Mouse (Mus musculus) liver, postnatal 0 days (tissue): Measurements from ENCODE around the gene Daxx. TPM values are rescaled to one million over a fixed set of nuclear protein-coding genes. Genes with fewer than 3 reads are reported as not detected.
"Not testable (repeated sequence)": the region's sequence is repeated elsewhere in the genome, so short reads cannot be mapped to it uniquely, and the experiment has no call there.

ENCODE experiments used
- ATAC-seq: fragments of 200-750 bp; cut with Nextera tagmentation; 2 replicates; pipeline ENCODE4 v1.8.0; 2017; ENCODE audit warnings: mild to moderate bottlenecking, moderate library complexity
- DNase-seq: peaks from one replicate; pipeline ENCODE4 v3.0.0-alpha.2; 2016
- H3K27ac ChIP-seq: fragments of 300-500 bp; sonication (generic); 2 replicates; pipeline ENCODE4 v1.5.1; 2014; ENCODE audit warnings: antibody characterized with exemption, moderate library complexity, mild to moderate bottlenecking, low read depth
- H3K27me3 ChIP-seq: fragments of 300-500 bp; sonication (generic); 2 replicates; pipeline ENCODE4 v1.6.1; 2014; ENCODE audit warnings: low read length, control low read depth, mixed read lengths; ENCODE audit not compliant: insufficient read depth
- H3K36me3 ChIP-seq: fragments of 300-500 bp; sonication (generic); replicated peaks from 2 replicates; pipeline ENCODE4 v1.6.1; 2014; ENCODE audit warnings: mild to moderate bottlenecking, control low read depth, low read length, moderate library complexity, mixed read lengths; ENCODE audit not compliant: insufficient read depth
- H3K4me1 ChIP-seq: fragments of 300-500 bp; sonication (generic); 2 replicates; pipeline ENCODE4 v1.6.1; 2014; ENCODE audit warnings: antibody characterized with exemption, mild to moderate bottlenecking, control low read depth; ENCODE audit not compliant: insufficient read depth
- H3K4me2 ChIP-seq: fragments of 300-500 bp; sonication (generic); 2 replicates; pipeline ENCODE4 v1.6.1; 2014; ENCODE audit warnings: low read depth, mild to moderate bottlenecking, low read length, moderate library complexity, mixed read lengths
- H3K4me3 ChIP-seq: fragments of 300-500 bp; sonication (generic); 2 replicates; pipeline ENCODE4 v1.5.1; 2014; ENCODE audit warnings: low read depth, low read length
- H3K9ac ChIP-seq: fragments of 300-500 bp; sonication (generic); replicated peaks from 2 replicates; pipeline ENCODE4 v1.6.1; 2014; ENCODE audit warnings: mild to moderate bottlenecking, moderate library complexity
- H3K9me3 ChIP-seq: fragments of 300-500 bp; sonication (generic); 2 replicates; pipeline ENCODE4 v1.6.1; 2016; ENCODE audit warnings: mild to moderate bottlenecking, control low read depth, low read length, mixed read lengths
- CTCF ChIP-seq: sonication (generic); IDR thresholded peaks from 2 replicates; pipeline ENCODE4 v1.5.1; 2016; ENCODE audit warnings: antibody characterized with exemption, low read depth
- EP300 ChIP-seq: IDR thresholded peaks from 2 replicates; pipeline ENCODE4 v1.6.1; 2016; ENCODE audit warnings: antibody characterized with exemption, low read depth, mild to moderate bottlenecking
- WGBS: fragments of 180-500 bp; shearing (Covaris S2); extraction: QIAGEN DNeasy Blood & Tissue Kit; methylation state at CpG from one replicate; pipeline ENCODE4 v1.1.7; 2014; ENCODE audit not compliant: insufficient replicate concordance; 5-methylcytosine and 5-hydroxymethylcytosine counted together
- polyA plus RNA-seq: library from polyadenylated mRNA; unstranded; fragments of >200 nt; fragmentation: Nextera tagmentation; extraction: Ambion mirVana; gene quantifications from 2 replicates; pipeline ENCODE4 v1.2.1, GENCODE M21; 2015

Daxx gene
- polyA plus RNA-seq, 1 experiment from 2014 or later, result 12.6 TPM

- ATAC-seq, result peak; percentile 99
- WGBS, result under 1% methylated on average over 45 of the region's 49 CpGs
- Histone ChIP-seq H3K9me3 (no peaks in the 10 kb centered on the region), H3K36me3 (peaks cover 8% of the 10 kb centered on the region; the same call in 1 of the 2 replicates), H3K27me3 (no peaks in the 10 kb centered on the region), H3K27ac (peak within 1 kb of the TSS; percentile 61), H3K4me1 (peaks cover 10% of the 10 kb centered on the region), H3K4me2 (peak within 1 kb of the TSS; percentile 70), H3K4me3 (peak within 1 kb of the TSS; percentile 79), H3K9ac (peak within 1 kb of the TSS; percentile 81)
- TF ChIP-seq CTCF (peak; percentile 100), EP300 (no peak; the same call in 1 of the 2 replicates)
- peak; percentile 99 for DNase-seq
Observed at GRCm38 (mm10) chr17:33890533-33891059, 18.6 kb upstream of the Daxx start, which contains the start of gene Kifc1. Gene Kifc1 (minus strand): TSS chr17:33890661.

DNA sequence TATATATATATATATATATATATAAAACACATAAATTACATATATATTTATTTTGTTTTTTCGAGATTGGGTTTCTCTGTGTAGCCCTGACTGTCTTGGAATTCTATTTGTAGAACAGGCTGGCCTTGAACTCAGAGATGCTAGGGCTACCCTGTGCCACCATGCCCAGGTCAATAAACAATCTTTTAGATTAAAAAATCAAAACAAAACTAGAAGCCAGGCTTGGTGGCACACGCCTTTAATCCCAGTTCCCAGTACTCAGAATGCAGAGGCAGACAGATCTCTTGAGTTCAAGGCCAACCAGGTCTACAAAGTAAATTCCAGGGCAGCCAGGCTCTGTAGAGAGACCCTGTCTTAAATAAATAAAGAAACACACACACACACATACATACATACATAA, 17.9 kb upstream of the Daxx start:
- DNase-seq (no peak), ATAC-seq (no peak)
- H3K4me1 ChIP-seq, result peaks cover 10% of the 10 kb centered on the region
- TF ChIP-seq EP300 (no peak), CTCF (no peak)
- peaks cover under 1% of the 10 kb centered on the region; the same call in 1 of the 2 replicates for H3K36me3 ChIP-seq
- no peak overlapping the region for H3K4me2 ChIP-seq
- 48% methylated on average over 2 of the region's 2 CpGs for WGBS
- H3K9ac ChIP-seq, result no peak overlapping the region
- H3K9me3 ChIP-seq, result no peaks in the 10 kb centered on the region
- H3K27ac ChIP-seq, result no peak overlapping the region
- no peak overlapping the region for H3K4me3 ChIP-seq
- H3K27me3 ChIP-seq, result no peaks in the 10 kb centered on the region

- not testable (repeated sequence) for H3K4me3 ChIP-seq, H3K27me3 ChIP-seq, H3K9ac ChIP-seq, H3K27ac ChIP-seq, H3K9me3 ChIP-seq, DNase-seq, H3K36me3 ChIP-seq, H3K4me2 ChIP-seq, ATAC-seq
- 72% methylated on average over 6 of the region's 6 CpGs for WGBS
- peaks cover 10% of the 10 kb centered on the region for H3K4me1 ChIP-seq
- peak; percentile 35 for TF ChIP-seq CTCF
Observed at GRCm38 (mm10) chr17:33891892-33892291, 17.3 kb upstream of the Daxx start.

DNA sequence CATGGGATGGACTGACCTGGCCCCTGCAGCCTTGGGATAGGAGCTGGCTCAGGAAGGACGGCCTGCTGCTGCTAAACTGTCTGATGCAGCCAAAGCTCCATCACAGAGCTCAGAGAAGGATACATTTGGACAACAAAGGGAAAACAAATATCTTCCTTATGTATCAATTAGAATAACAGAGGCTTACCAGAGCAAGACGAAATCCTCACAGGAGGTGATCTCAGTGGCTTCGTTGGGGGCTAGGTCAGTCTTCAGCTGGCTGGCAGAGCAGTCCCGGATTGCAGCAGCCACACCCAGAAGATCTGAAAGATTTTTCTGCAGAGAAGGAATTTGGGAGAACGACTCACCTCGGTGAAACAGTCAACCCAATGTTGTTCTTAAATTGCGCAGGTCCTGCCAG, 16.8 kb upstream of the Daxx start:
- no peak overlapping the region for H3K4me3 ChIP-seq
- TF ChIP-seq CTCF (no peak), EP300 (no peak)
- ATAC-seq (no peak), DNase-seq (no peak)
- peaks cover 10% of the 10 kb centered on the region for H3K4me1 ChIP-seq
- no peak overlapping the region for H3K27ac ChIP-seq
- WGBS, result 47% methylated on average over 7 of the region's 7 CpGs
- no peak overlapping the region for H3K9ac ChIP-seq
- H3K9me3 ChIP-seq, result no peaks in the 10 kb centered on the region
- H3K36me3 ChIP-seq, result no peaks in the 10 kb centered on the region
- H3K27me3 ChIP-seq, result no peaks in the 10 kb centered on the region
- H3K4me2 ChIP-seq, result no peak overlapping the region

DNA sequence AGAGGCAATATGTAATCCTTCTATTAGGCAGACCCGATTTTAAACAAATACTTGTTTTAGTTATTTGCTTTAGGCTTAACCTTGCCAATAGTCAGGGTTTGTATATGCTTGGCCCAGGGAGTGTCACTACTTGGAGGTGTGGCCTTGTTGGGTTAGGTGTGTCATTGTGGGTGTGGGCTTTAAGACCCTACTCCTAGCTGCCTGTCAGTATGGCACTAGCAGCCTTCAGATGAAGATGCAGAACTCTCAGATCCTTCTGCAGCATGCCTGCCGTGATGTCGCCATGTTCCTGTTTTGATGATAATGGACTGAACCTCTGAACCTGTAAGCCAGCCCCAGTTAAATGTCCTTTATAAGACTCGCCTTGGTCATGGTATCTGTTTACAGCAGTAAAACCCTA, 16.2 kb upstream of the Daxx start:
- H3K9me3 ChIP-seq, H3K9ac ChIP-seq, DNase-seq, H3K4me1 ChIP-seq, H3K27ac ChIP-seq, H3K4me3 ChIP-seq, H3K4me2 ChIP-seq, H3K36me3 ChIP-seq, ATAC-seq, H3K27me3 ChIP-seq: not testable (repeated sequence)
- WGBS, result 74% methylated on average over 4 of the region's 4 CpGs

DNA sequence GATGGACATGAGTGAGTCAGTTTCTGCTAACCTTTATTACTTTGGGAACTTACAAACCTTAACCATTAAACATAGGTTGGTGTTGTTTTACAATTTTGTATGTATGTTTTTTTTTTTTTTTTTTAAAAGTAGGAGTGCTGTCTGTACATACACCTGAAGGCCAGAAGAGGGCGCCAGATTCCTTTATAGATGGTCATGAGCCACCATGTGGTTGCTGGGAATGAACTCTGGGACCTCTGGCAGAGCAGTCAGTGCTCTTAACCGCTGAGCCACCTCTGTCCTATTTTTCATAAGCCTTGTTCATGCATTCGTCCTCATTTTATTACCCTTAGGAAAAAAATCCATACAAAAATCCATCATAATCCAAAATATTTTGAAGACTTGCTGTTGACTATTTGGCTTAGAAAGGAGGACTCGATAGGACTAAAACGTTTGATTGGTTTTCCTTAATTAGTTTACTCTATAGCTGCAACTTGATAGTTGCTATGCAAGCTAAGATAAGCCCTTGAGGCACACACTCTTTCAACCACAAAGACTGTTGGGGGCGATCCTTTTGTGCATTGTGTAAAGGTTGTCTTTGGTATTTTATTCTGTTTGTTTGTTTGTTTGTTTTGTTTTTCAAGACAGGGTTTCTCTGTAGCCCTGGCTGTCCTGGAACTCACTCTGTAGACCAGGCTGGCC, 12.0 kb upstream of the Daxx start:
- Histone ChIP-seq H3K27me3 (no peaks in the 10 kb centered on the region), H3K4me2 (no peak overlapping the region), H3K9ac (no peak overlapping the region), H3K27ac (no peak overlapping the region), H3K9me3 (no peaks in the 10 kb centered on the region), H3K4me3 (no peak overlapping the region), H3K4me1 (peaks cover 21% of the 10 kb centered on the region), H3K36me3 (no peaks in the 10 kb centered on the region)
- WGBS, result 23% methylated on average over 6 of the region's 6 CpGs
- DNase-seq (peak; percentile 77), ATAC-seq (peak; percentile 63)
- TF ChIP-seq CTCF (peak; percentile 85), EP300 (no peak)

- peaks cover 24% of the 10 kb centered on the region for H3K4me1 ChIP-seq
Observed at GRCm38 (mm10) chr17:33898193-33898592, 11.0 kb upstream of the Daxx start.

More at GRCm38 (mm10) chr17:33898193-33898592, 11.0 kb upstream of the Daxx start:
- not testable (repeated sequence) for H3K36me3 ChIP-seq, DNase-seq, ATAC-seq, H3K4me2 ChIP-seq, H3K27me3 ChIP-seq, H3K9me3 ChIP-seq, H3K4me3 ChIP-seq
- WGBS, result 78% methylated on average over 4 of the region's 4 CpGs
- Histone ChIP-seq H3K27ac (0 out of 2 replicates have a peak overlapping the region, but pooled peaks have one; percentile 39), H3K9ac (0 out of 2 replicates have a peak overlapping the region, but pooled peaks have one; percentile 13)
